Mouse (Mus musculus) spleen, adult 2 months (tissue): ENCODE results near the gene Zfp541.

Experiments used
- CTCF ChIP-seq: fragments of 200-500 bp; IDR thresholded peaks from 2 replicates; pipeline ENCODE4 v1.5.1; 2011; ENCODE audit warnings: mild to moderate bottlenecking, inconsistent platforms; ENCODE audit not compliant: insufficient read depth, insufficient read length, insufficient replicate concordance; ENCODE audit errors: extremely low read depth
- POLR2A ChIP-seq: fragments of 200-500 bp; IDR thresholded peaks from 2 replicates; pipeline ENCODE4 v1.6.1; 2011; ENCODE audit warnings: low read depth, low read length, inconsistent platforms

GRCm38 (mm10) chr7:16130956-16131634 lies 69.5 kb downstream of the Zfp541 start:
- TF ChIP-seq POLR2A (no peak), CTCF (no peak)
